Mouse (Mus musculus): ENCODE results near the gene Hist1h2bk.

The Hist1h2bk gene

DNA sequence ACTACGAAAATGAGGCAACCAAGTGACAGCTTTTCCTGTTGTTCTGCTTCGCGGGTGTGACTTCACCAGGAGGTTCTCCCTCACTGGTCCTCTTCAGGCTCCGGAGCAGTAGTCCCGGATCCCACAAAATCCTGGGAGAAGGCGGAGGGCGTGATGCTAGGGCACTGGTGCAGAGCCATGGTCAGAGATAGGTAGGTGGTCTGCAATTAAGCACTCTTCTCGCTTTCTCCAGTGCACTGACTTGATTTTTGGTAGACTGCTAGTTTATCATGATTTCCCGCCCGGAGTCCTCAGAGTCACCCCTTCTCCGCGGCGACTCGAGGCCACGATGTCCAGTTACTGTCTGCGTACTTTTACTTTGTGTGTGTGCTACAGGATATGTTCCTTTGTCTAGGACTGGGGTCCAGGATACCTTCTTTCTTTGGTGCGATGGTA is 21.2 kb upstream of the Hist1h2bk start:
- no peak for DNase-seq (ENCODE audit: low spot score)

DNA sequence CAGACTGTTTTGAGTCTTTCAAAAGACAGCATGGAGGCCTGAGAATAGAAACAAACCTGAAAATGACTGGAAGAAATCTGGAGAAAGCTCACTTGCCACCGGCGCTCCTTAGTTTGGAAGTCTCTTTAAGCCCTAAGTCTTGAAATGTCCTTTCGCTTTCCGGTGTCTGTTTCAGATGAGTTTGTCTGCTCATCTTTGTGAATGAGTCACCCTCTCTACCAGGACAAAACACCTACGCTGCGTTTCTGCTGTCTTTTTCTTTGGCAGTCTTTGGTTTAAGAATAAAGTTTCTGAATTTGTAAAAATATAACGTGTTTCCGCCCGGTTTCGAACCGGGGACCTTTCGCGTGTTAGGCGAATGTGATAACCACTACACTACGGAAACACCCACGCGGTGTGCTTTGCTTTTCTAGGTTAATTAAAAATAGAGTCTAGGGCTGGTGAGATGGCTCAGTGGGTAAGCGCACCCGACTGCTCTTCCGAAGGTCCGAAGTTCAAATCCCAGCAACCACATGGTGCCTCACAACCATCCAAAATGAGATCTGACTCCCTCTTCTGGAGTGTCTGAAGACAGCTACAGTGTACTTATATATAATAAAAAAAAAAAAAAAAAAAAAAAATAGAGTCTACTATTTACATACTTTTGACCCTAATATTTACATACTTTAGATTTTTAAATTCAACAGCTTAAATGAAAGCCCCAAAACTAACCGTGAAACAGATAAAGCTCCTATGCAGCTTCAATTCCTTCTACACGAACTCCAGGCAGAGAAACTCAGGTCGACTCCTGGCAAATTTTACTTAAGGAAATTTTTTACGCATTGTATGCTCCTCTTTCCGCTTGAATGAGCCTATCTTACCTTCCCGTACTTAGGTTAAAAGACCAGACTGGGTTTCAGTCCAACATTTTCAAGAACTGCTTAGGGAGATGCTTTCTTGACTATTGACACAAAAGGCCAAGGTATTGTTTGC is 19.9 kb upstream of the Hist1h2bk start:
- peak; percentile 74 for DNase-seq (ENCODE audit: low spot score)

DNA sequence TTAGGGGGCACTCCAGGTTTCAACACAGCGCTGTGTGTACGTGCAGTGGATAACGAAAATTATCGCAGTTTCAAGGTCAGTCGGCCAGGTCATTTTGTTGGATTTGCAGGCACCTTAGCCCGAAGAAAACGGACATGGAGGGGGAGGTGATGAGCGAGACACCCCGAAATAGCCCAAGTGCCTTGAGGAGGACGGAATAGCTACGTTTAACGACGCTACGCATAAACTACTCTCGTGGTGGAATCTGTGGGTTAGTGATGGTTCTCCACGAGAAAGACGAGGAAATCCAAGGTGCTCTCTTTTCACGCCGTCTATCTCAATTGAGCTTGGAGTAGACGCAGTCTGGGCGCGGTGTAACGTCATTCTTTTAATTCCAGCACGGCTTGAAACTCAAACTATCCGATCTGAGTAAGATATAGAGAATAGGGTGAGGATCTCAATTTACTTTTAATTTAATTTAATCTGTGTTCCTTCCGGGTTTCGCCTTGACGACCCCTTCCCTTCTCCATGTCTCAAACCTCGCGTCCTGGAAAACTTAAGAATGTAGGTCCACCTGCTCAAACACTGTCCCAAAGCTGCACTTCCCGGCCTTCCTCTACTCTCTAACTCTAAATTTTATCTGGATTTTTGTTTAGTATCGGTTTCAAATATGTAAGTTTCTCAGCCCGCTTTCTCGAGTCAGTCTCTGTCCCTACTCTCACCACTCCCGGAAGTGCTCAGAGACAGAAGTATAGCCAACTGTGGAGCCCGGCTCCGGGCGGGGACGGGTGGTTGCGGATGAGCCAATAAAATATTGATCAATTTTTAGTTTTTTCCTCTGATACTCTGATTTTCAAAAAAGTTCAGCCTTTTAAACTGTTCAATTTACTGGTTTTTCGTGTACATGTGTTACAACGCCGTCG is 15.5 kb upstream of the Hist1h2bk start:
- peak; percentile 47 for DNase-seq (ENCODE audit: low spot score)

DNA sequence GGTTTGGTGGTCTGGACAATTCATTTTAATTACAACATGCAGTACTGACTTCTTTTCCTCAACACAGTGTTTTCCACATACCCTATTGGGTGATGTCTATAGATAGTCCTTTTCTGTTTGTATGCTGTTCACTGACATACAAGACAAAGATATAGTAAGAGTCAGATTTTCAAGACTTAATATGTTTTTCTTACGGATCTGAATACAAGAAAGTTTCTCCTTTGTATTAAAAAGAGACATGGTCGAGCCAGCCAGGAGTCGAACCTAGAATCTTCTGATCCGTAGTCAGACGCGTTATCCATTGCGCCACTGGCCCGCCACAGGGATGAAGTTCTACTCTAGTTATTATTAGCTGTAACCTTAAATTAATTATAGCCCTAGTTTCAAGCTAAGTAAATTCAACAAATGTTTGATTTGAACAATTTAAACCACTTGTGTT is 14.8 kb upstream of the Hist1h2bk start:
- peak; percentile 71 for DNase-seq (ENCODE audit: low spot score)

DNA sequence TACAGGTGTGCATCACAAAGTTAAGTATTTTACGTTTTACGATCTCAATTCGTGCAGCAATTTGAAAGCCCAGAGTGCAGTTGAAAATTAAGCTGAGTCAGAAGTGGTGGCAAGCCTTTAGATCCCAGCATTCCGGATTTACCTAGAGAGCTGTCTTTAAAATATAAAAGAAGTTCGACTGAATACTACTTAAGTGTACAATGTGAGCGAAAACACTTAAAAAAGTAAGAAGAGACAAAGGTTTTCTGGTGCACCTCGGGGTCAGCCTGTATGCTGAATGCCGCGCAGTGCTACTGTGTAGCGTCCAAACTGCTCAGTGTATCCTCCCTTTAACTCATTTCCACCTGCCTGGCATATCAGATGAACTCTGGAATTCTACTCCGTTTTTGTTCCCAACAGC is 14.1 kb upstream of the Hist1h2bk start:
- DNase-seq (ENCODE audit: low spot score), result no peak

DNA sequence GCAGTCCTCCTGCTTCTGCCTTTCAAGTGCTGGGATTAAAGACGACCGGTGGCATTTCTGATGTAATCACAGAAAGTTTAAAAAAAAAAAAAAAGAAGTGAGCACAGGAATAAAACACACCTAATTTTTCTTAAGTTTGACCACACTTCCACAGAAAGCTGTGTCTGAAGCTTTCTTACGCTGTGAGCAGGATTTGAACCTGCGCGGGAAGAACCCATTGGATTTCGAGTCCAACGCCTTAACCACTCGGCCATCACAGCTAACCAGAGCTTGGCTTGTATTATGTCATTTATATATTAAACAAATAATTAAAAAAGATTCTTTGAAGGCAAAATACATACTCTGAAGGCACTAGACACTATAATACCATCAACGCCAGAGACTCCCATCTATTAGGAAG is 13.4 kb upstream of the Hist1h2bk start:
- DNase-seq (ENCODE audit: low spot score), result peak; percentile 82

DNA sequence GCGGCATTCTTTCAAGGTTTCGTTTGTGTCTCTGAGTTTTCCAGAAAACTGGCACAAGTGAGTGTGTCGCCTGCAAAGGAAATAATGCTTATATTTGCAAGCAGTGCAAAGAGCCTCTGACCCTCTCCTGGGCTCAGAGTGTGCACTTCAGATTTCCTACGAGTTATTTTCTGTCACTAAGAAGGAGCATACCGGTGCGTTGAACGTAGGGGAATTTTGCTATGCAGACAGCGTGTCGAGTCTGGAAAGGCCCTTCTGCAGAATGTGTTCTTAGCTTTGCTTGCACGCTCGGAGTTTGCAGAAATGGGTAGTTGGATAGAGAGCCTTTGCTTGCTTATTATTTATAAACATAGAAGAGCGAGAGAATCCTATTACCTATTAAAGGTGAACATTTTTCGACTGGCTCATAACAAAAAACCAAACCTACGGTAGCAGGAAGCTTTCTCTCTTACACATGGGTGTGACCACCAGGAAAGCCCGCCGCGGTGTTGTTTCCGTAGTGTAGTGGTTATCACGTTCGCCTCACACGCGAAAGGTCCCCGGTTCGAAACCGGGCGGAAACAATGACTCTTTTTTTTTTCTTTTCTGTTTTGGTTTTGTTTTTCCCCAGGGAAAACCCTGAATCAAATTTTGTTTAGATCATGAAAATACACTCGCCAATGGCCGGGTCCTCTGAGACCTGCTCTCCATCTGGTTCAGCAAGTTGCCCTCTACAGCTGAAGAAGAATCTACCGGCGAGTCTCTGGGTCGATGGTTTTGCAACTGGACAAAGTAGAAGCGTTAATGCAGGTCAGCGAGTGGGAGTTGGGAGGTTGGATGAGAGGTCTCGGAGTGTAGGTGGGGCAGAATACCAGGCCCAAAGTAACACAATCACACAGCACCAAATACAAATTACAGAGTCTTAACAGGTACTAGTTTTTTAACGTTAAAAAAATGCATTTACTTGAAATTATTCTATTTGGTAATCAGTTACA is 9.3 kb upstream of the Hist1h2bk start:
- DNase-seq (ENCODE audit: low spot score), result peak; percentile 91

DNA sequence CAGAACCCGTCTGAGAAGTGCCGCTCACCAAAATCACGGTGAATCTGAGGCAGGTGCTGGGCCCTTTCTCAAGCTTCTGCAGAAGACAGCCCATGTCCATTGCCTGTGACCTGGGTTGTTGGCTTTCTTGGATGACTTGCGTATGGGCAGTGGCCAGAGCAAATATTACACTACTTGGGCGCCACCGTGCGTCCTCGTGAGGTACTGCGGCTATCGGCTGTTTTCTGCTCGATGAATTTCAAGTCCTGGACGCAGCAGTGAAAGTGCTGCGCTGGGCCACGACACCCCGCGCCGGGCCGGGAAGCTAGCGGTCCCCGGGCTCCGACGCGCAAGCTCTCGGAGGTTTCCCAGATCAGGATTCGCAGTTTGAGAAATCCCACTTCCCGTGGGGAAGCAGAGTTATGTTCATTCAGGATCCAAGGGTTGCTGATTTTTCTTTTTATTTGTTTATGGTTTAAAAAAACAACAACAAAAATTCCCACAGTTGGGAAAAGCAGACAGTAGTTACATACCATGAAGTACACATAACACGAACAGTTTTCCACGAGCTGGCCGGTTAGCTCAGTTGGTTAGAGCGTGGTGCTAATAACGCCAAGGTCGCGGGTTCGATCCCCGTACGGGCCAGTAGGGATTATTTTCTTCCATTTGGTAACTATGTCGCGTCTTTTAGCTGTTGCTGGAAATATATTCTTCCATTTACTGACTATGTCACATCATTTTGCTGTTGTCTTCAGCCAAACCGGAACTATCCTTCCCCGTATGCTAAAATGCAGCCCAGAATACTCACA is 6.8 kb upstream of the Hist1h2bk start:
- peak; percentile 96 for DNase-seq (ENCODE audit: low spot score)

DNA sequence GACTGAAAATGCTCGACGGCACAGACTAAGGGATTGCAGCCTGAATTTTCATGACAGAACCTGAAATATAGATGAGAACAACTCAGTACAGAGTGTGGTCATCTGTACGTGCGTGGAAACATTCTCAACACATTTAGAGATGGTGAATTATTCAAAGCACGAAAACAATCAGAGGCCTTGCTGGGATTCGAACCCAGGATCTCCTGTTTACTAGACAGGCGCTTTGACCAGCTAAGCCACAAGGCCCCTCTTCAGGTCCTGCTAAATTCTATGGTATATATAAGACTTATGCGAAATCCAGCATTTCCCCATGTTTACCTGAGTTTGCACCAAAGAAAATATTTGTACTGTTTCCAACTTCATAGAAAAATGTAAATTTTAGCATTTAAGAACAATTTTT is 5.7 kb upstream of the Hist1h2bk start:
- no peak for DNase-seq (ENCODE audit: low spot score)

DNA sequence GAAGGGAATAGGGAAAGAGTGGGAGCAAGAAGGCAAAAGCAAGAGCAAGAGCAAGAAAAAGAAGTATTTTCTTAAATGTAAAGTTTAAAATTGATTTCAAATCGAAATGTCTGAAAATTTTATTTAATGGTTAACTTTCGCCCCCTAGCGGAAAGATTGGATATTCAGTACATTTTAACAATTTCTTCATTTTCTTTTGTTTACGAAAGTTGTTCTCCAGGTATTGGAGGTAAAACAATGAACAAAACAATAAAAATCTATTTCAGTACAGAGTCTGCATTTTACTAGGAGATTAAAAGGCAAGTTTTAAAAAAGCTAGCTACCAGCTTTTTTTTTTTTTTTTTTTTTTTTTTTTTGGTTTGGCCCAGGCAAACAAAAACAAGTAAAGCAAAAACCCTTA is 5.2 kb upstream of the Hist1h2bk start:
- no peak for DNase-seq (ENCODE audit: low spot score)

DNA sequence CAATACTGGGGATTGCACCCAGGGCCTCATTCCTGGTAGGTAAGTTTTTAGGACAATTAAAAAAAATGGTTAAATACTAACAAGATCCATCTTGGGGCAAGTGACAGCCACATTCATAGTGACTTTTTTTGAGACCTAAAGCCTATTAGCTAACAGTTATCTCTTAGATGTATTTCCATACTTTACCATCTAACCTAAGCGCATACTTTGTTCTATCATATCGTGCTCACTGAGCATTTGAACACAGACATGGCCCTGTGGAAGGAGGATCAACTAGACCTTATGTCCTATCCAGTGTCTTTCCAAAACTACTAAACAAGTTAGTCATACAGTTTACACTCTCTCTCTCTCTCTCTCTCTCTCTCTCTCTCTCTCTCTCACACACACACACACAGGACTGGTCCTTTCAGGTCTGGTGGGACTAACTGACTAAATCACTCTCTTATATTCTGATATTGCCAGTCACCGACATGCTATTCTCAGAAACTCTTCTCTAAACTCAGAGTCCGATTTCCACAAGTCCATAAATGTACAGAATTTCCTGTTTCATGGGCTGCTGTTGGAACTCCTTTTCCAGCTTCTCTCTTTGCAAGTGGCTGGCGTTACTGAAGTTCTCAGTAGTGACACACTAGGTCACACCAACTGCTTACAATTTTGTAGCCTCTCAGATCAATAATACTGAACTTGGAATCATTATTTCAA is 1.8 kb upstream of the Hist1h2bk start:
- DNase-seq (ENCODE audit: low spot score), result no peak

DNA sequence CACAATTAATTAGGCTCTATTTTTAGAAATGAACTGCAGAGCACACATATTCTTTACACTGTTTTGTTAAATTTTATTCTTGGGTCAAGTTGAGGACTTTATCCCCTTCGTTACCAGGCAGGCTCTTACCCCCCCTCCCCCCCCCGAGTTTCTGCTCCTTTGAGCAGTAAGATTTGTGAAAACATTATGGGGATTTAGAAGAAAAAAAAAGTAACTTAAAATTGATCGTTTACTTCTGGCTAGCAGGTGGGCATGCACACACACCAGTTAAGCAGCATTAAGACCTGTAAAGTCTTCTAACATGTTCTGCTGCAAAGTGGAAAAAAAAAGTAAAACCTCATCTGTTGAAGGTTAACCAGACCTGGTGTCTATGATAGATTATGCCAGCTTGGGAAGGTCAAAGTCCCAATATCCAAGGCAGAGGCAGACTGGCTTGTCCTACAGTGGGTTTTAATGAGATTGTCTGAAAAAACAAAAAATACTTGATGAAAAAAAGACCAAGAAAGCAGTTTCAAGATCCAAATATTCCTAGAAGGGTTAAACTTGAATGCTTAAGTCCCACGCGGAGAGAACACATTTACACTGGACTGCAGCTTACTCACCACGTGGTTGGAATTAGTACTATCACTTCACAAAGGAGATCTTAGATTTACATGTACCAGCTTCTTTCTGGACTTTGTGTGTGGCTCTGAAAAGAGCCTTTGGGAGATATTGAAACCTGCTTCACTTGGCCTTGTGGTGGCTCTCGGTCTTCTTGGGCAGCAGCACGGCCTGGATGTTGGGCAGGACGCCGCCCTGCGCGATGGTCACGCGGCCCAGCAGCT is 1.0 kb upstream of the Hist1h2bk start:
- no peak for DNase-seq (ENCODE audit: low spot score)

DNA sequence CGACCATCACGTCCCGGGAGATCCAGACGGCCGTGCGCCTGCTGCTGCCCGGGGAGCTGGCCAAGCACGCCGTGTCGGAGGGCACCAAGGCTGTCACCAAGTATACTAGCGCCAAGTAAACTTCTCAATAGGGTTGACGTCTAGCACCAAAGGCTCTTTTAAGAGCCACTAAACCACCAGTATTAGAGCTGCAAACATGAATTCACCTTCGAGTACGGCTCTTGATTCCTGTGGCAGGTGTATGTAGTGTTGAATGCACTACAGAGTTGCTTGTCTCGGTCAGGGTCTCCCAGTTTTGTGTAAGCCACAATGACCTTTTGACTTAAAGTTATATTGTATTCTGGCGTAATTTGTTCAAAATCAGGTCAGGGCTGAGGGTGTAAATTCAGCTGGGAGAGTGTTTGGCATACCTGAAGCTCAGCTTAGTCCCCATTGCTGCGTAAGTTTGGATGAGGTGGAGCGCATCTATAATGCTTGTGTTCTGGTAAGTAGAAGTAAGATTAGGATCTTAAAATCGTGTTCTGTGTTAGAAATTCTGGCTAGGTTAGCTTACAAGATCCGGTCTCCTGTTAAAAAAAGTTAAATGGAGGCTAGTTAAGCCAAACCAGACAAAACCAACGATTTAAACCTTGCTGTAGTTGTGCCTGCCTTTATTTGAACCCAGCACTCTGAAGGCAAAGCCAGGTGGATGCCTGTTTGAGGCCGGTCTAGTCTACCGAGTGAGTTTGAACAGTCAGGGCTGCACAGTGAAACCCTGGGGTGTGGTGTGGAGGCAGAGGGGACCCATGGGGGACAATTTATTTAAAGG is 683 bp downstream of the Hist1h2bk start:
- DNase-seq (ENCODE audit: low spot score), result no peak

DNA sequence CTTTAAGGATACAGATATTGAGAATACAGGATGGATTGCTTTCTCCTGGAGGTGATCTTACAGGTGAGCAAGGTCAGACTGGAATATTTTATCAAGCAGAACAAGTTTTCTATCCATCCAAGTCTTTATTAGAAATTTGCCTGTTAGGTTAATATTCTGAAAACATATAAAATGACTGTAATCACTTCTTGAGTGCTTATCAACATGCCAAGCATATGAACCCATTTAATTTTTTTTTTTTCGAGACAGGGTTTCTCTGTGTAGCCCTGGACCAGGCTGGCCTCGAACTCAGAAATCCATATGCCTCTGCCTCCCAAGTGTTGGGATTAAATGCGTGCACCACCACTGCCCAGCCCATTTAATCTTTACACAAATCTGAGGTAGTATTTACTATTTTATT is 1.3 kb downstream of the Hist1h2bk start:
- no peak for DNase-seq (ENCODE audit: low spot score)

DNA sequence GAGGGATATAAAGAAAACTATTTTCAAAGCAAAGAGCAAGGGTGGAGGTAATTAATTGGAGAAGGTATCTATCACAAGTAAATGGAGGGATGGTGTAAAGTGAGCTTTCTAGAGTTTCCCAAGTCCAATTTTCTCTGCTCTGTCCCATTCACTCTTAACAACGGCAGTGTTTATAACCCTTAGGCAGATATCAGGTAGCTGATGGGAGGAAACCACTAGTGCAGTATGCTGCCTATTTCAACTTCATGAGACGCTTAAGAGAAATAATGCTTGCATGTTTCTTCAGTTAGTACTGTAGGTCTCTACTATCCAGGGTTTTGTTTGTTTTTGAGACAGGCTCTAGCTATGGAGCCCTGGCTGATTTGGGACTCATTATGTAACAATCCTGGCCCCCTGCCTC is 1.7 kb downstream of the Hist1h2bk start:
- no peak for DNase-seq (ENCODE audit: low spot score)

DNA sequence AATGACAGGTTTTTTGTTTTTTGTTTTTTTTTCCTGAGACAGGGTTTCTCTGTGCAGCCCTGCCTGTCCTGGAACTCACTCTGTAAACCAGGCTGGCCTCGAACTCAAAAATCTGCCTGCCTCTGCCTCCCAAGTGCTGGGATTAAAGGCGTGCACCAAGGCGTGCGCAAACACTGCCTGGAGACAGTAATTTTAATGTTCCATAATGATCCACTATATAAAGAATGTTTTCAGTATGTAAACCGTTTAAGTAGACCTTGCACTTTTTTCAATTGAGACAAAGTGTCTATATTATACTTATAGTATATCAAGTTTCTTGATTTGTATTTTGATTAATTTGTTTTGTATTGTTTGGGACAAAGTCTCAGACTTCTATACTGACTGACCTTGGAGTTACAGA is 3.7 kb downstream of the Hist1h2bk start:
- no peak for DNase-seq (ENCODE audit: low spot score)

DNA sequence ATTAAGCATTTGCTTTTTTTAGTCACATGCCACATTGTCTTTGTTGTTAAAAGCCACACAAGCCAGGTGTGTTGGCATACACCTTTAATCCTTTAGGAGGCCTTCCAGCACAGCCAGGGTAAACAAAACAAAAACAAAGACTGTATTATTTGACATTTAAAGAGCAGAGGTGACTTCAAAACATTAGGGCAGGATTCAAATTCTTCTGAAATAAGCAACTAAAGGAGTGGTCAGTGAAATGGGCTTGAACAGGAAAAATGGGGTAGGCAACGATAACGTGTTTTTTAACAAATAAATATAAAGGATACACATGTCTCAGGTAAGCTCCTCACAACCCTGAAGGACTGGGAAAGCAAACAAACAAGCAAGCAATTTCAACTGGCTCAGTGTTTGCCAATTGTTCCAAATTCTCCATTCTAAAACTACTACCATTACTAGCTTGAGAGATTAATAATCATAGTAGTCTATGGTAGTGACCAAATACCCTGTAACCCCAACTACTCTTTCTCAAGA is 4.3 kb downstream of the Hist1h2bk start:
- DNase-seq (ENCODE audit: low spot score), result no peak

All from testis, postnatal 10 days (tissue).